Mouse (Mus musculus): ENCODE data around the gene Sufu. TPM values are rescaled to one million over a fixed set of nuclear protein-coding genes. Genes with fewer than 3 reads are reported as not detected.

The Sufu gene
- polyA plus RNA-seq, 1 experiment = 12.4 TPM

DNA sequence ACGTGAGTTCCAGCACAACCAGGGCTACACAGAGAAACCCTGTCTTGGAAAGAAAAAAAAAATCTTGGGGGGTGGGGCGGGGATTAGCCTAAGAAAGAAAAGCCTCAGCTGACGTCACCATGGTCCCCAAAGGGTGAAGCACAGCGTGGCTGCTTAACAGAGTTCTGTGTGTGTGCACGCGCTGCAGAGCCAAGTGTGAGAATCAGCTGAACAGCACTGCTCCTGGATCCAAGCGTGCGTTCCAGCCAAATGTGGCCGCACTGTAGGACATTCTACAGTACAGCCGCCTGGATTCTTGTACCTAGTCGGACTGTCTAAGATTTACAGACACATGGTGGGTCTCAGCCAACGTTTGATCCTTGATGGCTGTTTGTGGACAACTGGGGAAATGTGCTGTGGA, 29.8 kb downstream of the Sufu start:
- DNase-seq (ENCODE audit: extremely low spot score in 1 of 2, low spot score in 1 of 2) = no peak

DNA sequence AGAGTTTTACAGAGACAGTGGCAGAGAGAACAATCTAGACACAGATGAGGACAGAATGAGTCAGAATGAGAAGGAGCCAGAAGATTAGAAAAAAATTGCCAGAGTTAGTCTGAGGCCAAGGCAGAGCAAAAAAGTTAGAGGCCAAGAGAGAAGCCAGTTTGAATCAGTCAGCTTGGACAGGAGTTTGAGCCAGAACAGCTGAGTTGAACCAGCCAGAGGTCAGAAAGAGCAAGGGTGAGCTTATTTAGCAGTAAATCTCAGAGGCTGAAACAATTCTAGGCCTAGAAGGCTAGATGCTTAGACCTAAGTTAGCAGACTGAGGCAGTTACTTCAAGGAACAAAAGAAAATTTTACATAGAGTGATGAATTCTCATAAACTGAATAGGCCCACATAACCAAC, 32.6 kb downstream of the Sufu start:
- no peak for DNase-seq (ENCODE audit: extremely low spot score in 1 of 2, low spot score in 1 of 2)

DNA sequence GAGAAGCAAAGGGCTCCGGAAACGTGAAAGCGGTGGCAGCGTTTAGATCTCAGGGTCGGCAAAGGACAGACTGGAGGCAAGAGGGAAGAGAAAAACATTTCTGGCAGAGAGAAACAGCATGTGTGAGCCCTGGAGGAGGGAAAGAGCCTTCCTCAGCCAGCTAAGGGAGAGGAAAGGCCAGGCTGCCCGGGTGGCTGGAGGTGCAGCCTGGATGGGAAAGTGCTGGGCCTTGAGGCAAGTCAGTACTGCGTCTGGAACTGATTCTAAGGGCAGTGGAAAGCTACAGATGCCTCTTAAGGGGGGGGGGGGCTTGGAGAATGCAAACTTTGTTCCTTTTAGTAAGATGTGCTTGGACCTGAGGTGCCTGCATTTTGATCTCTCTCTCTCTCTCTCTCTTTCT, 37.0 kb downstream of the Sufu start:
- DNase-seq (ENCODE audit: extremely low spot score in 1 of 2, low spot score in 1 of 2) = no peak

DNA sequence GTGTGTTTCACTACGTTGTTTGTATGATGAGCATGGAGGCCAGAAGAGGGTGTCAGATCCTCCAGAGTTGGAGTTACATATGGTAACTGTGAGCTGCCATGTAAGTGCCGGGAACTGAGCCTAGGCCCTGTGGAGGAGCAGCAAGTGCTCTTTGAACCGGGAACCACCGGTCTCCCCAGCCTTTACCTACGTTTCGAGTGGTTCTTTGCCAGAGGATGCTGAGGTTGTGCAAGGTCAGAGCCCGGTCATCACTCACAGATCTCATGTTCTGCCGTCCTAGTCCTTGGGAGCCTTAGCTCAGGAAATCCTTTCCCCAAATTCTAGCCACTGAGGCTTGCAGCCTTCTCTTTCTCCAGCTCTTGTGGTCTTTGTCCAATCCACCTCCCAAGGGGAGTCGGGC, 37.5 kb downstream of the Sufu start:
- no peak for DNase-seq (ENCODE audit: extremely low spot score in 1 of 2, low spot score in 1 of 2)

DNA sequence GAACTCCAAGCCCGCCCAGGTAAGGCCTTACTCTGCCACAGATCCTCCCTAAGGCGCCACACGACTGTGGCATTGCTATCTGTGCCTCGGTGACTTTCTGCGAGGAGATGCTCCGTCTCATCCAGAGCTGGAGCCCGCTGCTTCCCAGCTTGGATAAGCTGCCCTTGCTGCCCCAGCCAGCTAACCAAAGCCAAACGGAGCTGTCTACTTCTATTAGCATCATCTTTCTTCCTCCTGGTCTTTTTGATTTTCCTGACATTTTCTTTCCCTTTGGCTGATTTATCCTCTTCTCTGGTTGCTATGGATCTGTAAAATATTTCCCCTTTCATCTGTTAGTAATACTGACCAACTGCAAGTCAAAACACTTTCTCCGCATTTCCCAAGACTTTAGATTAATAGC, 37.9 kb downstream of the Sufu start:
- no peak for DNase-seq (ENCODE audit: extremely low spot score in 1 of 2, low spot score in 1 of 2)

DNA sequence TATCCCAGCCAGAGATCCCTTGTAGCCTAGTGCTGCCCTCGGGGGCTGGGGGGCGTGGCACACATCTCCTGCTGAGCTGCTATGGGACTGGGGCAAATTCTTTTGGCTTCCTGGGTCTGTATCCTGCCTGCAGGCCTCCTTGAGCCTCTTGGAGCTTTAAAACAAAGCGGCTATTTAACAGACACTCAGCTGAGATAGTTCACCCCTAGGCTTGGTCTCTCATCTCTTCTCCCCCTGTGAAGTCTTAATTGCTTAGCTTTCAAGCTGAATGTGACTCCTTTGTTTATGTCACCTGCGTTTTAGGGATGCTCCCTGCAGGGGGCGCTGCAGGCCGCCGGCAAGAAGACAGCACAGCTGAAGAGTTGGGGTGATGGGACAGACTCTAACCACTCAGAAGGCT, 38.8 kb downstream of the Sufu start:
- DNase-seq (ENCODE audit: extremely low spot score in 1 of 2, low spot score in 1 of 2) = no peak

DNA sequence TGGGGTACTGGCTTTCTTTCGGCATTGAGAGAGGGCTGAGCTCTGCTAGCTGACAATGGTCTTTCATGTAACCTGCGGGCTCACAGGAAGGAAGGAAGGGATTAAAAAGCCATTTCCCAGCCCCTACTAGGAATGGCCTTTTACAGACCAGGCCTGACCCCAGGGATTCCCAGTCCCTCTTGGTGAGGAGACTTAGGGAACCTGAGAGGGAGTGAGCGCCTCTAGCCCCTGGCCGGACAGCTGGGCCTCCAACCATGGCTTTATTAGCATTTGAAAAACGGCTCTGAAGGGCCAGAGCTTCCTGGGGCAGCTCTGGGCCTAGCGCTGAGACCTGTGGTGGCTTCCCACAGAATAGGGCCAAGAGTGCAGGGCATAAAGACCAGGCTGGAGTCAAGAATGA, 46.8 kb downstream of the Sufu start:
- DNase-seq (ENCODE audit: extremely low spot score in 1 of 2, low spot score in 1 of 2) = no peak

DNA sequence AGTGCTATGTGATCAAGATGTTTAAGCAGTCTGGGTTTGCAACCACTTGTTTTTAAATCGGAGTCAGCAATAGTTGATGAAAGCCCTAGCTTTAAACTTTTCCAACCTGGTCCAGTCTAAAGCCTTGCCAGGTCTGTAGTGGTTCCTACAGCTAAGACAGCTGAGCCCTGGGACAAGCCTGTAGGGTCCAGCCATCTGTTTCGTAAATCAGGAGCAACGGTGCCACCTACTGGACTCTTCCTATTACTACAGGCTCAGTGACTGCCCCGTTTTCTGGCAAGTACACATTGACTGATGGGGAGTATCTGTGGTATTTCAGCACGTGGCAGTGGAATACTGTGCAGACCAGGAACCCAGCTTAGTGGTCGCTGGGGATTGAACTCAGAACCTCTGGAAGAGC, 47.5 kb downstream of the Sufu start:
- DNase-seq (ENCODE audit: extremely low spot score in 1 of 2, low spot score in 1 of 2) = peak; percentile 52 to 85

DNA sequence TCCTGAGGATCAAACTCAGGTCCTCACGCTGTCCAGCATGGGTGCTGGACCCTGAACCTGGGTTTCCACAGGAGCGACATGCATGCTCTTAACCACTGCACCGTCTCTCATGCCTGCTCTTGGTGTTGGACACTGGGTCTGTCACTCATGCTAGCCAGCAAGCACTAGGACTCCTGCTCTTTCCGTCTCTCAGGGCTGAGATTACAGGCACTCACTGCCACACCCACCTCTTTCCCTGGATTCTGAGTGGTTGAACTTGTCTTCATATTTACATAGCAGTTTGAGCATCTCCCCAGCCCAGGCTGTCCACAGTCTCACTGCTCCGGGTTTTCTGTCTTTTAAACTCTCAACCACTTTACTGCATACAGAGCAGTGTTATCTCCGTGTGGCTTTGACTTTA, 48.9 kb downstream of the Sufu start:
- DNase-seq (ENCODE audit: extremely low spot score in 1 of 2, low spot score in 1 of 2) = no peak

DNA sequence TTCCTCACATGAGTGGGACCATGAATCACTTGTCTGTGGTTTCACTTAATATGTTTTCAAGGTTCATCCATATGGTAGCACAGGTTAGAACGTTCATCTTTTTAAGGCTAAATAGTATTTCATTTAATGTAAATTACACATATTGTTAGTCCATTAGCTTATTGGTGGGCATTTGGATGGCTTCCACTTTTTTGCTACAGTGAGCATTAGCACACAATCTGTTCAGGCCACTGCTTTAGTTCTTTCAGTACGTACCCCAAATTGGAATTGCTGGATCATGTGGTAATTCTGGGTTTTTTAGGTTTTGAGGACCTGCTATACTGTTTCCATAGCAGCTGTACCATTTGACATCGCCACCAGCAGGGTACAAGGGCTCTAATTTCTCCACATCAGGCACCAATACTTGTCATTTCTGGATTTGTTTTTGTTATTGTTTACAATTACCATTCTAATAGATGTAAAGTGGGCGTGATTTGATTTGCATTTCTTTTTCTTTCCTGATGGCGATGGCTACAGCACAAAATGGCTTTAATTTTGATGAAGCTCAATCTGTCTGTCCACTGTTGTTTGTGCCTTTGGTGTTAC, 49.8 kb downstream of the Sufu start:
- DNase-seq (ENCODE audit: extremely low spot score in 1 of 2, low spot score in 1 of 2) = no peak

DNA sequence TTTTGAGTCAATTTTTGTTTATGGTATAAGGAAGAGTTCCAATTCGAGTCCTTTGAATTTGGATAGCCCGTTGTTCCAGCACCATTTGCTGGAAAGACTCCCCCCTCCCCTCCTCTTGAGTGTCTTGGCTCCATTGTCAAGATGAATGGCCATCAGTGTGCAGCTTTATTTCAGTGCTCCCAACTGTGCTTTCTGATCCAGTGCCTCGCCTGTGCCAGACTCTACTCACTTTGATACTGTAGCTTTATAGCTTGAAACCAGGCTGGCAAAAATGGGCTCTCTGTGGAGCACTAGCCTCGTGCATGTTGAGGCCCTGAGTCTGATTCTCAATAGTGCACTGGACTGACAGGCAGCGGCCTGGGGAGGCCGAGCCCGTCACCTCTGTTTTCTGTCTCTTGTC, 50.4 kb downstream of the Sufu start:
- no peak for DNase-seq (ENCODE audit: extremely low spot score in 1 of 2, low spot score in 1 of 2)

DNA sequence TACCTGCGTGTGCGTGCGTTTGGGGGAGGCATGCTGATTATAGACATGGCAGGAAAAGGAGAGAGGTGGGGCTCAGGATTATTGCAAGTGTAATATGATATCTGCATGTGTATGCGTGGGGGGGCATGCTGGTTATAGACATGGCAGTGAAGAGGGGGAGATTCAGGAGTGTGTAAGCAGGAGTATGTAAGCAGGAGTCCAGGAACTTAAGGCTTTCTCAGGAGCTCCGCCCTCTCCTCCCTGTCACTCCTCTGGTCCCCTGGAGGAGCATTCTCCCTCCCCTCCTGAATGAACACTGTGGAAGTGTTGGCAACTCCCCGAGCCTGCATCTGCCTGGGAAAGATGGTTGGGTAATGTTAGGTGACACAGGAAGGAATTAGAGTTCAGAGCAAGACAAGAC, 51.2 kb downstream of the Sufu start:
- DNase-seq (ENCODE audit: extremely low spot score in 1 of 2, low spot score in 1 of 2) = no peak

DNA sequence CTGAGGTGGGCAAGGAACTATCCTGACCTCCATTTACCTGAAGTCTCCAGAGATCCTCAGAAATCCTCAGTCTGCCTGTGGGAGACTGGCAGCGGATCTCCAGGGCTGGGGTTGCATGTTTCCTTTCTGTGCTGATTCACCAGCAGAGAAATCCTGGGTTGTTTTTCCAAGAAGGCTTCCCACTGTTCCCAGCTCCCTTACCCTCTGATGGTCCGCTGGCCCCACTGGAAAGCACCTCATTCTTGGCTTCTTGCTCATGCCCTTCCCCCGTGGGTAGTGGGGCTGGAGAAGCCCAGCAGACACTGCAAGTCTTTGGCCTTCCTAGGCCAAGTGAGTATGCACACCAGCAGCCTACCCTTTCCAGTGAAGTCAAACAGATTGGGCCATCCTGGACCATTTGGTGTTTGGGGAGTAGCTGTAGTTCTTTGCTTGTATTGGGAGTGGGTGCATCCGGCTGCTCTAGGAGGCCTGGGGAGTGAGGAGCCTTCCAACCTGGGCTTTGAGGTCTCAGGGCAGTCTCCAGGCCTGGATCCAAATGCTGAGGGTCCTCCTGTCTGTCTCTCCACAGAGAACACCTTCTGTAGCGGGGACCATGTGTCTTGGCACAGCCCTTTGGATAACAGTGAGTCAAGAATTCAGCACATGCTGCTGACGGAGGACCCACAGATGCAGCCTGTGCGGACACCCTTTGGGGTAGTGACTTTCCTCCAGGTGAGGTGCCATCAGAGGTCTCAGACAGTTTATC, 52.7 kb downstream of the Sufu start:
- DNase-seq (ENCODE audit: extremely low spot score in 1 of 2, low spot score in 1 of 2) = no peak

DNA sequence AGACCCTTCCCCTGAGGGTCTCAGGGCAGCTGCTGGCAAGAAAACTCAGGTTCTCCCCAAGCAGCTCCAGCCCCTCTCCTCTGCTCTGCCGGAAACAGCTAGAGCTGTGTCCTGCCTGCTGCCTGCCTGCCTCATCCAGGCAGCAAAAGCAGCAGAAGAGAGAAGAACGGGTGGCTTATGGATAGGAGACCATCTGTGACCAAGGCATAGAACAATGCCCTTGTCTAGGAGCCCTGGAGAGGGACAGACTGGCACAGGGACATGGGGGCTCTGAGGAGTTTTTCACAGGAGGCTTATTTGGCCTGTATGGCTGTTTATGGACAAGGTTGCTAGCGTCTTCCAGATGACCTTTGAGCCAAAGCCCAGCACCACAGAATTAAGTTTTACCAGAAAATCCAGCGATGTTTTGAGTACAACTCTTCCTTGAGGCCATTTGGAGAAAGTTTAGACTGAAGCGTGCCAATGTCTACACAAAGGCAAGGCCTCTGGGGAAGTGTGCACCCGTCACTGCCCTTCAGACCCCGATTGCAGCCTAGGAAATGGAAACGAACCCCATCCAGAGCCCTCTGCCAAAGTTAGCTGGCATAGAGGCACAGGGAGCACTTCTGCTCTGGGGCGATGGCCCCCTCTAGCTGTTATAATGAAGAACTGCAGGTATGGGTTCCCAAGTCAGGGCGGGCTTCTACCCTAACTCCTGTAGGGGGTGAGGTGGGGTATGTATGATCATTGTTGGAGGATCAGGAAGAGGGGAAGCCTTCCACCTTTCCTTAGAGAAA, 55.5 kb downstream of the Sufu start:
- DNase-seq (ENCODE audit: extremely low spot score in 1 of 2, low spot score in 1 of 2) = peak in 1 of 2 experiments; percentile 75

DNA sequence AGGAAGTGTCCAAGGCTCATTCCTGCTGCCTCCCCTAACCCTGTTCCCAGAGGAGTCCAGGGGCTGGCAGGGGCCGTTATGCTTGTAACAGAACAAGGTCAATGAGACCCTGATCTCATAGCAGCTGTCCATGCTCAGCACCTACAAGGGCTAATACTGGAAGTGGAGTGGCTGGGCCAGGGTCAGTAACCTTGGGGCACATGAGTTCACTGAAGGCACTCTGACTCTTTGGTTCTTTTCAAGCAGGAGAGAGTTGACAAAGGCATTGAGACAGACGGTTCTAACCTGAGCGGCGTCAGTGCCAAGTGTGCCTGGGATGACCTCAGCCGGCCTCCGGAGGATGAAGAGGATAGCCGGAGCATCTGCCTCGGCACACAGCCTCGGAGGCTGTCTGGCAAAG, 56.2 kb downstream of the Sufu start:
- DNase-seq (ENCODE audit: extremely low spot score in 1 of 2, low spot score in 1 of 2) = no peak

DNA sequence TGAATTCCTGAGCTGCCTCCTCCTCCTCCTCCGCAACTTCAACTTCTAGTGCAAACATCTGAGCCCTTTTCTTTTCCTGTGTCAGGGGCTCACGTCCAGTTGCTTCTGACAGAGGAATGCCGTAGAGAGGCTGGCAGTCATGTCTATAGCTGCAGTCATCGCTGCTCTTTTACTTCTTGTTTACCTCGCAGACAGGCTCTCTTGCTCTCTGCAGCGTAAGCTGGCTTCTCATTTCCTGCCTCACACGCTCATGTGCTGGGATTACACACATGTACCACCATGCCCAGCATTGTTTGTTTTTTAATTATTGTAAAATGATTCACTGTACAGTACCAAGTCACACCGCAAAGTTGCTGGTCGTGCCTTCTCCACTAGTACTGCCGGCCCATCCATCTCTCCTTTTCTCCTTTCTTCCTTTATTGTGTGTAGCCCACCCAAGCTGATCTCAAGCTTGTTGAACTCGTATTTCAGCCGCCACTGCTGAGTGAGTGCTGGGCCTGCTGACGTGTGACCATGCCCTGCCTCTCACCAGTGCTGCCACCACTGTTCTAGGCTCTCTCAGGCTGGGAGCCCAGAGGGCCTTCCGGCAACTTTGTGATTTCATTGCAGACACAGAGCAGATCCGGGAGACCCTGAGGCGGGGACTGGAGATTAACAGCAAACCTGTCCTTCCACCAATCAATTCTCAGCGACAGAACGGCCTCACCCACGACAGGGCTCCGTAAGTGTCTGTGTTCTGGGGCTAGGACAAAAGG, 57.6 kb downstream of the Sufu start:
- no peak for DNase-seq (ENCODE audit: extremely low spot score in 1 of 2, low spot score in 1 of 2)

DNA sequence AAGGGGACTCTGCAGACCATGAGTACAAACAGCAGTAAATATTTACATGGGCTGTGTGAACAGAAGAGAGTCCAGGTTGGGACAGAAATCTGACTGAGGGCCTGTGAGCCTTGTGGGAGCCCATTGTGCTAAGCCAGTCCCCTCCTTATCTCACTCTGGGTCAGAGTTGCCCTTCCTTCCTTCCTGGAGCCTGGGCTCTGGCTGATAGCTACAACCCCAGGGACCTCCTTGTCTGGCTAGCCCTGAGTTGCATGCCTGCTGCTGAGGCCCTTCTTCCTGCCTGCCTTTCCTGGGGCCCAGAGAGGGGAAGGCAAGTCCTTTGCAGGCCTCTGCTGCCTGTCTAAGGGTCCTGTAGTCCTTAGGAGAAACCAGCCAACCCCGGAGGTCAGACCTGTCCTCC, 58.3 kb downstream of the Sufu start:
- DNase-seq (ENCODE audit: extremely low spot score in 1 of 2, low spot score in 1 of 2) = no peak

DNA sequence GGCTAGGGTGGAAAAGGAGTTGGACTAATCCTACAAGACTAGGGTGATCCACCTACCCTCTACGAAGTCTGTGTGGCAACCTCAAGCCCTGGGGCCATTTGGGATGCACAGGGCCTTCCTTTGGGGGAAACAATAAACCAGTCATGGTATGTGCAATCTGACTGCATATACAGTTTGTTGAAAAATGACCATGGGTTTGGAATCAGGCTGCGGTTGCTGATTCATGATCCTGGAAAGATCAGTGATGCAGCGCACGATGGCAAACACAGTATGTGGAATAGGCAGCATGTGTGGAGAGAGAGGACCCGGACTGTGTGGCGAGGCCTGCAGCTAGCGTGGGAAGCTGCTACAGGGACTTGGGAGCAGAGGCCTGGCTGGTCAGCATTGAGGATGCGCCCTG, 58.9 kb downstream of the Sufu start:
- no peak for DNase-seq (ENCODE audit: extremely low spot score in 1 of 2, low spot score in 1 of 2)

DNA sequence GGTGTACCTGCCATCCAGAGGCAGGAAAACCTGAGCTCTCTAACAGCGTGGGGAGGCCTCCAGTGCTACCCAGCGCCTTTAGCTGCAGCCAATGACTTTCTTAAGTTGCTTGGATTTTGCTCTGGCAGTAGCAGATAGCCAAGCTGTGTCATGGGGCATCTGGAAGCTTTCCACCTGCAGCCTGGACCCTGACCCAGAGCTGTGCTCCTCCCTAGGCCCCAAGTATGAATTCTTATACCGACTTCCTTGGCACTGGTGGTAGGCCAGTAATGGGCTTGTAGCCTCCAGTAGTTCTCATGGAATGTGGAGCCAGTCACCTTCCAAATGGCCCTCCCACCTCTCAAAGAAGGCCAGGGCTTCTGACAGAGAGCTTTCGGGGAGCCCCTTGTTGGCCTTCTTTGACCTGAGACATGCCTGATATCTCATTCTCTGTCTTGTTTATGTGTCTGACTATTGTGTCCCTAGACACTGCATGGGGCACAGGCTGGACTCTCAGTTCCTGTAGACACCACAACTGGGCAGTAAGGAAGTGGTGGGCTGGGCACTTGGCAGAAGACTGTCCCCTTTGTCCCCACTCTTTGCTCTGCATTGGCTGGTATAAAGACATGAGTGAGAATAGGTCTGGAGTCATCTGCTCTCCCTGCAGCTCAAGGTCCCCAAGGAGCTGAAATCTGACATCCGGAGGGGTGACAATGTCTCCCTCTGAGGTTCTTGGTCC, 59.5 kb downstream of the Sufu start:
- DNase-seq (ENCODE audit: extremely low spot score in 1 of 2, low spot score in 1 of 2) = no peak

DNA sequence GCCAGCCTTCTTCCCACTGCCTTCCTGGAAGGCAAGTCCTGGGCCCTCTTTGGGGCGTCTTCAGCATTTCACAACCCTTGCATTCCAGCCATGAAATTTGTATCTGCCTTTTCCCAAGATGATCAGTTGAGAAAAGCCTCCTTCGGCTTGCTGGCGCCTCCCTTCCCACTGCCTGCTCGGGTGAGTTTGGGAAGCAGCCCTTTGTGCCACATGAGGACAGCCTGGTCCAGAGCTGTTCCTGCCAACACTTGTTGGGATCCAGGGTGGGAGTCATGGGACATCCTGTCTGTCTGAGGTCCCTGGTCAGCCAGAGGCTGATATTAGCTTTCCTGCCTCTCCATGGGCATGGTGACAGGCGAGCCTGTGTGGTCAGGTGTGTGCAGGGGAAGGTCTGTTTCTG, 61.1 kb downstream of the Sufu start:
- DNase-seq (ENCODE audit: extremely low spot score in 1 of 2, low spot score in 1 of 2) = no peak

DNA sequence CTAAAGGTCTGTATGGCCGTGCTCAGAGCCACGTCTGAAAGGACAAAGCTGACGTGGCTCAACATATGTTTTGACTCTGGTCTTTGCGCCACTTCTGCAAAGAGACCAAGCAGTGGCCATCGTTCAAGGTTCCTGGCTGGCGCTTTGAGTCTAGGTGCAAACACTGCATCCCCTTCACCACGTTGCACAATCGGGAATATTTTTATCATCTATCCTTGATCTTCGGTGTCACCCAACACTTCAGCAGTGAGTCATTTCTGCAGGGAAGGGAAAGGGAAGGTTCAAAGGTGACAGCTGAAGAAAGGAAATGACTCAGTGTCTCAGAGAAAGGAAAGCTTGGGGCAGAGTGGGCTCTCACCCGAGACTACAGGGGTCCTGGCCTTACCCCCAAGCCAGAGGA, 62.6 kb downstream of the Sufu start:
- DNase-seq (ENCODE audit: extremely low spot score in 1 of 2, low spot score in 1 of 2) = no peak
